Mouse (Mus musculus): ENCODE results near the gene Sphk2.

GRCm38 (mm10) chr7:45744387-45744786, 26.6 kb upstream of the Sphk2 start:
- TF ChIP-seq CTCF (IDR thresholded peaks at IDR 0.05; ENCODE audit: control insufficient read depth, insufficient read depth, insufficient read length) (no peak), MYOG (IDR thresholded peaks at IDR 0.05; ENCODE audit: control insufficient read depth, extremely low read depth, insufficient read length) (no peak), CEBPB (IDR thresholded peaks at IDR 0.05; ENCODE audit: low read depth) (no peak)
